Mouse (Mus musculus) heart, postnatal 0 days (tissue): Measurements from ENCODE around the gene Epo.

Source experiments
- CTCF ChIP-seq: IDR thresholded peaks from 2 replicates; pipeline ENCODE4 v1.5.1; 2016; ENCODE audit warnings: antibody characterized with exemption, control low read depth, low read depth
- EP300 ChIP-seq: IDR thresholded peaks from 2 replicates; pipeline ENCODE4 v1.6.1; 2016; ENCODE audit warnings: antibody characterized with exemption, low read depth

- TF ChIP-seq CTCF (no peak), EP300 (no peak)
Measured at GRCm38 (mm10) chr5:137511706-137512105, 21.3 kb downstream of the Epo start.
